Comparison of ENCODE assay signal across 18 mouse cellular contexts in genomic region chr17:71705550-71706480, GRCm38 (mm10). TPM values are rescaled to one million over a fixed set of nuclear protein-coding genes. Genes with fewer than 3 reads are reported as not detected.
DNase-seq lines count a peak whose midpoint lies in the region; ATAC-seq lines count a peak whose summit lies in the region.
"Had no signal": no experiment of that assay in that cellular context is flagged by ENCODE, and none has a peak within 500 bp of the region (broad histone marks: within the 10 kb centered on the region; RNA-seq: fewer than 3 reads in every experiment).

No protein-coding gene starts in this region.

- H3K9ac ChIP-seq in lung, embryonic 16.5 days (ENCODE audit: low read length): no peak overlapping the region
- no peak overlapping the region for H3K9ac ChIP-seq in forebrain, embryonic 14.5 days (ENCODE audit: low read length)
- no peak overlapping the region for H3K9ac ChIP-seq in midbrain, embryonic 15.5 days
- H3K9ac ChIP-seq: embryonic facial prominence, embryonic 12.5 days; limb, embryonic 15.5 days; neural tube, embryonic 13.5 days had no signal

- 0 out of 2 replicates have a peak, but pooled peaks cover 4% of the 10 kb centered on the region for H3K9me3 ChIP-seq in lung, embryonic 16.5 days (ENCODE audit: control insufficient read depth, low read length)
- 0 out of 2 replicates have a peak, but pooled peaks cover 3% of the 10 kb centered on the region for H3K9me3 ChIP-seq in forebrain, embryonic 14.5 days (replicated peaks; ENCODE audit: control insufficient read depth, low read length)
- H3K9me3 ChIP-seq in midbrain, embryonic 15.5 days: no peaks in the 10 kb centered on the region
- H3K9me3 ChIP-seq: embryonic facial prominence, embryonic 12.5 days; limb, embryonic 15.5 days had no signal

- H3K27me3 ChIP-seq in lung, embryonic 16.5 days (ENCODE audit: control insufficient read depth, insufficient read depth, low read depth, low read length): no peaks in the 10 kb centered on the region
- no peaks in the 10 kb centered on the region for H3K27me3 ChIP-seq in forebrain, embryonic 14.5 days (replicated peaks; ENCODE audit: control insufficient read depth, insufficient read depth, low read length)
- no peaks in the 10 kb centered on the region for H3K27me3 ChIP-seq in midbrain, embryonic 15.5 days (replicated peaks)
- H3K27me3 ChIP-seq: embryonic facial prominence, embryonic 12.5 days; neural tube, embryonic 13.5 days had no signal

- no peak overlapping the region for H3K27ac ChIP-seq in lung, embryonic 16.5 days (ENCODE audit: low read length)
- no peak overlapping the region for H3K27ac ChIP-seq in forebrain, embryonic 14.5 days (ENCODE audit: low read depth, low read length)
- H3K27ac ChIP-seq in midbrain, embryonic 15.5 days: no peak overlapping the region
- H3K27ac ChIP-seq: embryonic facial prominence, embryonic 12.5 days; left cerebral cortex, adult 2 months; limb, embryonic 15.5 days; neural tube, embryonic 13.5 days had no signal

- H3K4me3 ChIP-seq in lung, embryonic 16.5 days (ENCODE audit: low read length): no peak overlapping the region
- no peak overlapping the region for H3K4me3 ChIP-seq in forebrain, embryonic 14.5 days (ENCODE audit: low read depth, low read length)
- H3K4me3 ChIP-seq in midbrain, embryonic 15.5 days: no peak overlapping the region
- H3K4me3 ChIP-seq: embryonic facial prominence, embryonic 12.5 days; left cerebral cortex, adult 2 months; limb, embryonic 15.5 days; neural tube, embryonic 13.5 days had no signal

- H3K36me3 ChIP-seq in lung, embryonic 16.5 days (ENCODE audit: control insufficient read depth, insufficient read depth, low read length): no peaks in the 10 kb centered on the region
- H3K36me3 ChIP-seq in forebrain, embryonic 14.5 days (ENCODE audit: control insufficient read depth, insufficient read depth, low read length): no peaks in the 10 kb centered on the region
- H3K36me3 ChIP-seq in midbrain, embryonic 15.5 days (replicated peaks): no peaks in the 10 kb centered on the region
- H3K36me3 ChIP-seq: embryonic facial prominence, embryonic 12.5 days; limb, embryonic 15.5 days; neural tube, embryonic 13.5 days had no signal

- no peak for DNase-seq in lung, postnatal 14 days
- DNase-seq in heart, adult 8-10 months (ENCODE audit: low spot score): peak; percentile 45
- peak; percentile 27 for DNase-seq in heart, postnatal 4 days
- DNase-seq in forebrain, embryonic 14.5 days (ENCODE audit: low spot score): no peak
- no peak for DNase-seq in spleen, adult 12 weeks (ENCODE audit: low spot score)
- DNase-seq: adrenal gland, adult 2 months; thymus, postnatal 25 days had no signal

- H3K4me2 ChIP-seq in lung, embryonic 16.5 days (ENCODE audit: low read depth, low read length): no peak overlapping the region
- H3K4me2 ChIP-seq in forebrain, embryonic 14.5 days (ENCODE audit: low read length): no peak overlapping the region
- no peak overlapping the region for H3K4me2 ChIP-seq in midbrain, embryonic 15.5 days
- H3K4me2 ChIP-seq: embryonic facial prominence, embryonic 12.5 days; limb, embryonic 15.5 days; neural tube, embryonic 13.5 days had no signal

- ATAC-seq in lung, embryonic 16.5 days (ENCODE audit: low read depth): peak; percentile 59
- no peak for ATAC-seq in forebrain, embryonic 14.5 days
- no peak for ATAC-seq in midbrain, embryonic 15.5 days (replicated peaks)
- ATAC-seq: CD4-positive, CD25-positive, alpha-beta regulatory T cell, adult 4 months; midbrain, embryonic 16.5 days had no signal

- no peaks in the 10 kb centered on the region for H3K4me1 ChIP-seq in lung, embryonic 16.5 days (replicated peaks; ENCODE audit: control insufficient read depth, insufficient read depth, low read length)
- no peaks in the 10 kb centered on the region for H3K4me1 ChIP-seq in forebrain, embryonic 14.5 days (ENCODE audit: control insufficient read depth, insufficient read depth, low read length)
- H3K4me1 ChIP-seq in midbrain, embryonic 15.5 days: peaks cover 3% of the 10 kb centered on the region; the same call in 1 of the 2 replicates
- H3K4me1 ChIP-seq: embryonic facial prominence, embryonic 12.5 days; limb, embryonic 15.5 days had no signal

- WGBS in lung, embryonic 16.5 days: 81% methylated on average over 14 of the region's 14 CpGs
- whole genome bisulfite sequencing in forebrain, embryonic 14.5 days: 92% methylated on average over 14 of the region's 14 CpGs
- WGBS in midbrain, embryonic 15.5 days: 91% methylated on average over 14 of the region's 14 CpGs

RNA-seq across cellular contexts. Expression of gene Togaram2, which starts 32.8 kb away (rescaled TPM):
- 3.4 and 4.1 TPM in 2 replicates for polyA plus RNA-seq in lung, embryonic 16.5 days (2015; fragmentation: Nextera tagmentation; extraction: Ambion mirVana)
- 1 to 10 TPM; 5.4 to 6.7 (median 5.6) TPM for total RNA-seq in heart, adult 8-10 months (2022)
- total RNA-seq in heart, postnatal 4 days (2021): 1 to 10 TPM; 2.0 to 2.6 TPM
- polyA plus RNA-seq in forebrain, embryonic 14.5 days (2014; fragmentation: Nextera tagmentation; extraction: Ambion mirVana): 0.23 and 0.24 TPM in 2 replicates
- polyA plus RNA-seq in midbrain, embryonic 15.5 days (2015; fragmentation: Nextera tagmentation; extraction: Ambion mirVana): 0.48 and 0.68 TPM in 2 replicates
- total RNA-seq: hematopoietic stem cell, adult 5-6 weeks had no signal
- polyA plus RNA-seq: adrenal gland, adult 2 months; CD4-positive, CD25-positive, alpha-beta regulatory T cell, adult 4 months; embryonic facial prominence, embryonic 12.5 days had no signal

RNA-seq across cellular contexts. Expression of gene Pcare, which starts 46.9 kb away (rescaled TPM):
- polyA plus RNA-seq in lung, embryonic 16.5 days (2015; fragmentation: Nextera tagmentation; extraction: Ambion mirVana): not detected in 2 replicates
- total RNA-seq in heart, adult 8-10 months (2022): 1 to 10 TPM in 1 of 4 experiments, under 1 TPM in 3; 0.34 to 1.2 (median 0.61) TPM
- total RNA-seq in heart, postnatal 4 days (2021): 1 to 10 TPM; 1.4 to 1.6 TPM
- polyA plus RNA-seq in forebrain, embryonic 14.5 days (2014; fragmentation: Nextera tagmentation; extraction: Ambion mirVana): not detected in 2 replicates
- not detected in 2 replicates for polyA plus RNA-seq in midbrain, embryonic 15.5 days (2015; fragmentation: Nextera tagmentation; extraction: Ambion mirVana)
- total RNA-seq: adrenal gland, adult 2 months; hematopoietic stem cell, adult 5-6 weeks had no signal
- polyA plus RNA-seq: adrenal gland, adult 2 months; CD4-positive, CD25-positive, alpha-beta regulatory T cell, adult 4 months; embryonic facial prominence, embryonic 12.5 days; intestine, embryonic 14.5 days; limb, embryonic 15.5 days; midbrain, embryonic 16.5 days; neural tube, embryonic 13.5 days; spleen, adult 2 months had no signal

Comparison
In these comparisons a context has a peak if more than half of its experiments do, and no peak if none do; other contexts are left out.
1. DNase-seq: peak in heart, adult 8-10 months (single experiment) and heart, postnatal 4 days (single experiment); none in lung, postnatal 14 days (single experiment), forebrain, embryonic 14.5 days (single experiment) and spleen, adult 12 weeks (single experiment).